Mouse (Mus musculus) heart, embryonic 13.5 days (tissue): ENCODE results near the gene Nfkbil1. TPM values are rescaled to one million over a fixed set of nuclear protein-coding genes. Genes with fewer than 3 reads are reported as not detected.

ENCODE experiments used
- ATAC-seq: fragments of 200-750 bp; cut with Nextera tagmentation; 2 replicates; pipeline ENCODE4 v1.8.0; 2017; ENCODE audit warnings: moderate TSS enrichment; ENCODE audit not compliant: insufficient number of reproducible peaks, low FRiP score, low TSS enrichment; ENCODE audit errors: extremely low read depth
- H3K27ac ChIP-seq: fragments of 300-500 bp; sonication (generic); replicated peaks from 2 replicates; pipeline ENCODE4 v1.5.1; 2015; ENCODE audit warnings: moderate library complexity, mild to moderate bottlenecking, inconsistent platforms
- H3K27me3 ChIP-seq: fragments of 300-500 bp; sonication (generic); replicated peaks from 2 replicates; pipeline ENCODE4 v1.6.1; 2015; ENCODE audit warnings: mild to moderate bottlenecking, inconsistent platforms
- H3K36me3 ChIP-seq: fragments of 300-500 bp; sonication (generic); 2 replicates; pipeline ENCODE4 v1.6.1; 2015; ENCODE audit warnings: mild to moderate bottlenecking, inconsistent platforms
- H3K4me1 ChIP-seq: fragments of 300-500 bp; sonication (generic); 2 replicates; pipeline ENCODE4 v1.6.1; 2015; ENCODE audit warnings: inconsistent platforms
- H3K4me2 ChIP-seq: fragments of 300-500 bp; sonication (generic); 2 replicates; pipeline ENCODE4 v1.6.1; 2015; ENCODE audit warnings: inconsistent platforms, mild to moderate bottlenecking, moderate library complexity
- H3K4me3 ChIP-seq: fragments of 300-500 bp; sonication (generic); 2 replicates; pipeline ENCODE4 v1.5.1; 2015; ENCODE audit warnings: moderate library complexity, mild to moderate bottlenecking, inconsistent platforms
- H3K9ac ChIP-seq: fragments of 300-500 bp; sonication (generic); 2 replicates; pipeline ENCODE4 v1.6.1; 2015; ENCODE audit warnings: inconsistent platforms, mild to moderate bottlenecking, moderate library complexity
- H3K9me3 ChIP-seq: fragments of 300-500 bp; sonication (generic); 2 replicates; pipeline ENCODE4 v1.6.1; 2016; ENCODE audit warnings: inconsistent platforms
- WGBS: fragments of 180-500 bp; shearing (Covaris S2); methylation state at CpG from one replicate; pipeline ENCODE4 v1.1.7; 2015; ENCODE audit warnings: mixed read lengths; 5-methylcytosine and 5-hydroxymethylcytosine counted together
- polyA plus RNA-seq: library from polyadenylated mRNA; unstranded; fragments of >200 nt; fragmentation: Nextera tagmentation; extraction: Ambion mirVana; gene quantifications from 2 replicates; pipeline ENCODE4 v1.2.1, GENCODE M21; 2015

Gene Nfkbil1
- polyA plus RNA-seq, 1 experiment from 2014 or later, result 8.1 TPM

GRCm38 (mm10) chr17:35198946-35199345, 36.6 kb downstream of the Nfkbil1 start:
- Histone ChIP-seq H3K4me3 (no peak overlapping the region), H3K9ac (no peak overlapping the region), H3K27me3 (peaks cover 100% of the 10 kb centered on the region), H3K9me3 (no peaks in the 10 kb centered on the region), H3K4me1 (peaks cover 23% of the 10 kb centered on the region), H3K4me2 (no peak overlapping the region), H3K27ac (no peak overlapping the region), H3K36me3 (no peaks in the 10 kb centered on the region)
- ATAC-seq, result no peak
- WGBS, result 35% methylated on average over 8 of the region's 8 CpGs

- Histone ChIP-seq H3K9ac (no peak overlapping the region), H3K27ac (no peak overlapping the region), H3K9me3 (no peaks in the 10 kb centered on the region), H3K4me3 (no peak overlapping the region), H3K36me3 (no peaks in the 10 kb centered on the region), H3K4me1 (peaks cover 24% of the 10 kb centered on the region), H3K4me2 (no peak overlapping the region), H3K27me3 (peaks cover 100% of the 10 kb centered on the region)
- ATAC-seq, result no peak
- WGBS, result 62% methylated on average over 7 of the region's 7 CpGs
These were observed 37.6 kb downstream of the Nfkbil1 start for GRCm38 (mm10) chr17:35198029-35198428.

GRCm38 (mm10) chr17:35197126-35197525, 38.5 kb downstream of the Nfkbil1 start:
- Histone ChIP-seq H3K4me3 (no peak overlapping the region), H3K9me3 (no peaks in the 10 kb centered on the region), H3K36me3 (no peaks in the 10 kb centered on the region), H3K27me3 (peaks cover 91% of the 10 kb centered on the region), H3K27ac (no peak overlapping the region), H3K4me2 (no peak overlapping the region), H3K4me1 (peaks cover 24% of the 10 kb centered on the region), H3K9ac (no peak overlapping the region)
- WGBS, result 47% methylated on average over 6 of the region's 6 CpGs
- no peak for ATAC-seq

- H3K36me3 ChIP-seq, result no peaks in the 10 kb centered on the region
- peak overlapping the region; percentile 78 for H3K9ac ChIP-seq
- H3K4me3 ChIP-seq, result peak overlapping the region; percentile 52
- no peak overlapping the region for H3K27ac ChIP-seq
- H3K4me2 ChIP-seq, result peak overlapping the region; percentile 81
- no peaks in the 10 kb centered on the region for H3K9me3 ChIP-seq
- no peak for ATAC-seq
- H3K4me1 ChIP-seq, result peaks cover 24% of the 10 kb centered on the region
- H3K27me3 ChIP-seq, result peaks cover 82% of the 10 kb centered on the region
- 33% methylated on average over 9 of the region's 9 CpGs for WGBS
These were observed 39.3 kb downstream of the Nfkbil1 start for GRCm38 (mm10) chr17:35196321-35196641.

GRCm38 (mm10) chr17:35195631-35196320, 39.8 kb downstream of the Nfkbil1 start:
- Histone ChIP-seq H3K4me3 (peak overlapping the region; percentile 52), H3K36me3 (no peaks in the 10 kb centered on the region), H3K27ac (no peak overlapping the region), H3K9ac (peak overlapping the region; percentile 78), H3K4me1 (peaks cover 24% of the 10 kb centered on the region), H3K4me2 (peak overlapping the region; percentile 81), H3K27me3 (peaks cover 77% of the 10 kb centered on the region), H3K9me3 (no peaks in the 10 kb centered on the region)
- 1% methylated on average over 66 of the region's 66 CpGs for WGBS
- peak; percentile 72 for ATAC-seq

- H3K9me3 ChIP-seq, result no peaks in the 10 kb centered on the region
- peak overlapping the region; percentile 81 for H3K4me2 ChIP-seq
- peak overlapping the region; percentile 78 for H3K9ac ChIP-seq
- peak overlapping the region; percentile 52 for H3K4me3 ChIP-seq
- ATAC-seq, result no peak
- peaks cover 24% of the 10 kb centered on the region for H3K4me1 ChIP-seq
- WGBS, result 32% methylated on average over 19 of the region's 19 CpGs
- H3K27ac ChIP-seq, result no peak overlapping the region
- peaks cover 70% of the 10 kb centered on the region for H3K27me3 ChIP-seq
- H3K36me3 ChIP-seq, result no peaks in the 10 kb centered on the region
These were observed 40.6 kb downstream of the Nfkbil1 start for GRCm38 (mm10) chr17:35194844-35195630.

DNA sequence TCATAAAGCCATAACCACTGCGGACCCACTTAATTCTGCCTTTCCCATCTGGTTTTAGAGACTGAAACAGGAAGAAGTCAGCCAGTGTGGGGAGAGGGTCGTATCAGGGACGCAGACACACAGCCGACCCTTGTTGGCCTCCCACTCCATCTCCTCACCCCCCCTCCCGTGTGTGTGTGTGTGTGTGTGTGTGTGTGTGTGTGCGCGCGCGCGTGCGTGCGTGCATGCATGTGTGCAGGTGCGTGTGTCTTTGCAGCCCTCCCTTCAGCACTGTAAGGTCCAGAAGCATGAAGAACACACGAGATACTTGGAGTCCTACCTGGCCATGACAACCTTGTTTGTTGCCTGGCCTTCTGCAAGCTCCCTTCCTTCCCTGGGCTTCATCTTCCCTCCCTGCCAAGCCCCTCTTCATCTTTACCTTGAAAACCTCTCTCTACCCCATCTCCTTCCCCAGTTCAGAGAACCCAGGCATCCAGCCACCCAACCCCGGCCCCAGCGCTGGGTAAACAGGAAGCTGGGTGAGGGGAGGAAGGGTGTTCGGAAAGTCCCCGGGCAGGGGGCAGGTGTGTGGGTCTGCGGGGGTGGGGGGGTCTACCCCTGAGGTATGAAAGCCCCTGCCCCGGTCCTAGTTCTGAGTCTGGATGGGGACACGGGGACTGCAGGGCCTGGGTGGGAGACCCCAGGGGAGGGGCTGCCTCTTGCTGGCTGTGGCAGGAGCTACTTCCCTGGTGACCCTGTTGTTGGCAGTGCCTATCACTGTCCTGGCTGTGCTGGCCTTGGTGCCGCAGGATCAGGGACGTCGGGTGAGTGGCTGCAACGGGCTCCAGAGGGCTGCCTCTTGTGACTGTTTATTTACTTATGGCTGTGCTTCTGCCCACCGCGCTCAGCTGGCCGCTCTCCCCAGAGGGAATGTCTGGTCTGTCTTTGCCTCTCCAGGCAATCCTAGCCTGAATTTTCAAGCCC, 41.4 kb downstream of the Nfkbil1 start, which contains the start of gene Ltb:
Gene Ltb, plus strand, starts transcription at position 559 of the 963 bp plus-strand sequence.
- ATAC-seq, result no peak
- Histone ChIP-seq H3K4me3 (peak within 1 kb of the TSS; percentile 52), H3K4me2 (peak within 1 kb of the TSS; percentile 81), H3K27ac (no peak within 1 kb of the TSS), H3K4me1 (peaks cover 24% of the 10 kb centered on the region), H3K36me3 (no peaks in the 10 kb centered on the region), H3K27me3 (peaks cover 61% of the 10 kb centered on the region), H3K9ac (peak within 1 kb of the TSS; percentile 78; the same call in 1 of the 2 replicates), H3K9me3 (no peaks in the 10 kb centered on the region)
- 49% methylated on average over 27 of the region's 28 CpGs for WGBS

- no peak overlapping the region for H3K4me2 ChIP-seq
- no peak overlapping the region for H3K9ac ChIP-seq
- 78% methylated on average over 5 of the region's 5 CpGs for WGBS
- H3K27ac ChIP-seq, result no peak overlapping the region
- peaks cover 49% of the 10 kb centered on the region for H3K27me3 ChIP-seq
- no peaks in the 10 kb centered on the region for H3K36me3 ChIP-seq
- peaks cover 24% of the 10 kb centered on the region for H3K4me1 ChIP-seq
- no peak overlapping the region for H3K4me3 ChIP-seq
- H3K9me3 ChIP-seq, result no peaks in the 10 kb centered on the region
- no peak for ATAC-seq
These were observed 42.7 kb downstream of the Nfkbil1 start for GRCm38 (mm10) chr17:35192924-35193323.

- ATAC-seq, result no peak
- peaks cover 24% of the 10 kb centered on the region for H3K4me1 ChIP-seq
- H3K9ac ChIP-seq, result no peak overlapping the region
- H3K4me2 ChIP-seq, result no peak overlapping the region
- H3K27me3 ChIP-seq, result peaks cover 37% of the 10 kb centered on the region
- no peaks in the 10 kb centered on the region for H3K9me3 ChIP-seq
- no peak overlapping the region for H3K4me3 ChIP-seq
- no peak overlapping the region for H3K27ac ChIP-seq
- WGBS, result 57% methylated on average over 2 of the region's 2 CpGs
- H3K36me3 ChIP-seq, result no peaks in the 10 kb centered on the region
These were observed 43.9 kb downstream of the Nfkbil1 start for GRCm38 (mm10) chr17:35191723-35192122.

- Histone ChIP-seq H3K4me2 (no peak overlapping the region), H3K9ac (no peak overlapping the region), H3K27ac (no peak overlapping the region), H3K36me3 (no peaks in the 10 kb centered on the region), H3K9me3 (no peaks in the 10 kb centered on the region), H3K4me1 (peaks cover 13% of the 10 kb centered on the region), H3K27me3 (peaks cover 21% of the 10 kb centered on the region), H3K4me3 (no peak overlapping the region)
- no peak for ATAC-seq
- 55% methylated on average over 4 of the region's 4 CpGs for WGBS
These were observed 45.5 kb downstream of the Nfkbil1 start for GRCm38 (mm10) chr17:35190096-35190495.

GRCm38 (mm10) chr17:35189186-35189585, 46.4 kb downstream of the Nfkbil1 start:
- no peak overlapping the region for H3K9ac ChIP-seq
- H3K27ac ChIP-seq, result no peak overlapping the region

More at GRCm38 (mm10) chr17:35189186-35189585, 46.4 kb downstream of the Nfkbil1 start:
- 38% methylated on average over 1 of the region's 1 CpGs for WGBS
- H3K36me3 ChIP-seq, result no peaks in the 10 kb centered on the region
- no peak overlapping the region for H3K4me3 ChIP-seq
- H3K9me3 ChIP-seq, result no peaks in the 10 kb centered on the region
- H3K4me1 ChIP-seq, result peaks cover 8% of the 10 kb centered on the region
- ATAC-seq, result no peak
- peaks cover 15% of the 10 kb centered on the region for H3K27me3 ChIP-seq
- H3K4me2 ChIP-seq, result no peak overlapping the region
